Mouse (Mus musculus): ENCODE data around the gene Slc5a6.
"Not testable (repeated sequence)": the region's sequence is repeated elsewhere in the genome, so short reads cannot be mapped to it uniquely, and the experiment has no call there.

Gene Slc5a6

GRCm38 (mm10) chr5:31055216-31056140 is 6.8 kb upstream of the Slc5a6 start:
- DNase-seq = no peak

- peak; percentile 92 for DNase-seq
Observed at GRCm38 (mm10) chr5:31054261-31055215, 5.8 kb upstream of the Slc5a6 start, which contains the start of gene Cad. TSS of gene Cad (plus strand) at chr5:31054780.

- DNase-seq = not testable (repeated sequence)
Observed at GRCm38 (mm10) chr5:31053728-31054127, 5.0 kb upstream of the Slc5a6 start.

GRCm38 (mm10) chr5:31050427-31050826 is 1.7 kb upstream of the Slc5a6 start:
- no peak for DNase-seq

- DNase-seq = peak; percentile 99
Observed at GRCm38 (mm10) chr5:31047848-31048762, 619 bp downstream of the Slc5a6 start, which contains the start of gene Atraid. TSS of gene Atraid (plus strand) at chr5:31048312.

GRCm38 (mm10) chr5:31047074-31047473 is 1.6 kb downstream of the Slc5a6 start:
- DNase-seq = no peak

- no peak for DNase-seq
Observed at GRCm38 (mm10) chr5:31046416-31046815, 2.3 kb downstream of the Slc5a6 start.

GRCm38 (mm10) chr5:31038171-31038845 is 10.4 kb downstream of the Slc5a6 start:
- no peak for DNase-seq

- not testable (repeated sequence) for DNase-seq
Observed at GRCm38 (mm10) chr5:31036556-31036955, 12.2 kb downstream of the Slc5a6 start.

- DNase-seq = no peak
Observed at GRCm38 (mm10) chr5:31034669-31035068, 14.1 kb downstream of the Slc5a6 start.

GRCm38 (mm10) chr5:31031508-31031907 is 17.2 kb downstream of the Slc5a6 start:
- no peak for DNase-seq

- no peak for DNase-seq
Observed at GRCm38 (mm10) chr5:31030926-31031325, 17.8 kb downstream of the Slc5a6 start.

GRCm38 (mm10) chr5:31024641-31025040 is 24.1 kb downstream of the Slc5a6 start:
- no peak for DNase-seq

- DNase-seq = no peak
Observed at GRCm38 (mm10) chr5:31023254-31023653, 25.5 kb downstream of the Slc5a6 start.

GRCm38 (mm10) chr5:31022690-31023089 is 26.0 kb downstream of the Slc5a6 start:
- DNase-seq = no peak

GRCm38 (mm10) chr5:31021790-31022189 is 26.9 kb downstream of the Slc5a6 start:
- not testable (repeated sequence) for DNase-seq

- no peak for DNase-seq
Observed at GRCm38 (mm10) chr5:31015913-31016312, 32.8 kb downstream of the Slc5a6 start.

- DNase-seq = no peak
Observed at GRCm38 (mm10) chr5:31012737-31013136, 36.0 kb downstream of the Slc5a6 start.

GRCm38 (mm10) chr5:31004184-31004583 is 44.5 kb downstream of the Slc5a6 start:
- peak; percentile 85 for DNase-seq

- DNase-seq = no peak
Observed at GRCm38 (mm10) chr5:31001560-31001959, 47.2 kb downstream of the Slc5a6 start.

- DNase-seq = no peak
Observed at GRCm38 (mm10) chr5:31000993-31001392, 47.7 kb downstream of the Slc5a6 start.
